Mouse (Mus musculus): Measurements from ENCODE around the gene Clstn2.

The Clstn2 gene

GRCm38 (mm10) chr9:97698071-97698470, 334.9 kb downstream of the Clstn2 start:
- no peaks in the 10 kb centered on the region for H3K27me3 ChIP-seq (ENCODE audit: control insufficient read depth, insufficient read depth, low read length, poor library complexity, severe bottlenecking)
- no peak for DNase-seq (ENCODE audit: low read depth, low spot score)
- no peaks in the 10 kb centered on the region for H3K36me3 ChIP-seq (ENCODE audit: control insufficient read depth, insufficient read depth, low read length, poor library complexity, severe bottlenecking)

- no peaks in the 10 kb centered on the region for H3K27me3 ChIP-seq (ENCODE audit: control insufficient read depth, insufficient read depth, low read length, poor library complexity, severe bottlenecking)
- no peaks in the 10 kb centered on the region for H3K36me3 ChIP-seq (ENCODE audit: control insufficient read depth, insufficient read depth, low read length, poor library complexity, severe bottlenecking)
- DNase-seq (ENCODE audit: low read depth, low spot score): no peak
Measured at GRCm38 (mm10) chr9:97696655-97697235, 336.2 kb downstream of the Clstn2 start.

DNA sequence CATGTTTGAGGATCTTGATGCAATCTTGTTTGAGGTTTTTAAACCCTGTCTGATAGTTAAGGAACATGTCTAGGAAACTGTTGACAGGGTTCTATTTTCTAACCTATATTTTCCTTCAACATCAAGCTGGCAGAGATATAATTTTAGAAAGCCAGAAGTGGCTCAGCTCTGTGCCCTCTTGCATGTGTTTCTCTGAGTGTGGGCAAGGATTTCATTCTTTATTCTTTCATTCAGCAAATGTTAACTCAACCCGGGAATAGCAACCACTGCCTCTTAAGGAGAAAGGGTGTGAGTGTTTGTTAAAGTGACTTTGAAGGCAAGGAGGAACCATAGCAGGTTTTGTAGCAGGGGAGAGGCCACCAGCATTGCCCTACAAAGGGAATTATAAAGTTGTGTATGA, 337.7 kb downstream of the Clstn2 start:
- DNase-seq (ENCODE audit: low read depth, low spot score): no peak
- Histone ChIP-seq H3K36me3 (ENCODE audit: control insufficient read depth, insufficient read depth, low read length, poor library complexity, severe bottlenecking) (no peaks in the 10 kb centered on the region), H3K27me3 (ENCODE audit: control insufficient read depth, insufficient read depth, low read length, poor library complexity, severe bottlenecking) (no peaks in the 10 kb centered on the region)

DNA sequence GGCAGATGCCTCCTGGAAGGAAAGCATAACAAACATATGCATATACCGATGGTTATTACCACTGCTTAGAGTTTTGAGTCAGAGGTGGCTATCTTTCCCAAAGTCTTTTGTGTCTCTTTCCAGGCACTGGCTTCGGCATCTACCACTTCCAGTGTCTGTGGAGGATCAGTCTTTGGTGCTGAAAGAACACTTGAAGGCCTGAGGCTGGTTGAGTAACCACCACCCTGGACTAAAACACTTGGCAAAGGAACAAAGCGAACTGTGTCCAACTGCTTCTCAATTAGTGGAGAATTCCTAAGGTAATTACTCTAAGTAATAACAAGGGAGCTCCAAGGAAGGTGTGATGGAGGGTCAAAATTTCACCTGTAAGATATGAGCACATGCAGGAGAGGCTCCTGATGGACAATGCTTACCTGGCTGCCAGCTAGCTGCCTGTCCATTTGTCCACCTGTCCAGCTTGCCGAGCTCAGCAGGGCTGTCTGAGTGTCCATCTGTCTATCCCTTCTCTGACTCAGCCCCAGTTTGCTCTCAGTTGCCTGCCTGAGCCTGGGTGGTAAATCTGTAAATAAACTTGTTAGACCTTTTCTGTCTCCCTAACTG, 346.1 kb downstream of the Clstn2 start:
- no peak for DNase-seq (ENCODE audit: low read depth, low spot score)
- Histone ChIP-seq H3K27me3 (ENCODE audit: control insufficient read depth, insufficient read depth, low read length, poor library complexity, severe bottlenecking) (no peaks in the 10 kb centered on the region), H3K36me3 (ENCODE audit: control insufficient read depth, insufficient read depth, low read length, poor library complexity, severe bottlenecking) (no peaks in the 10 kb centered on the region)

DNA sequence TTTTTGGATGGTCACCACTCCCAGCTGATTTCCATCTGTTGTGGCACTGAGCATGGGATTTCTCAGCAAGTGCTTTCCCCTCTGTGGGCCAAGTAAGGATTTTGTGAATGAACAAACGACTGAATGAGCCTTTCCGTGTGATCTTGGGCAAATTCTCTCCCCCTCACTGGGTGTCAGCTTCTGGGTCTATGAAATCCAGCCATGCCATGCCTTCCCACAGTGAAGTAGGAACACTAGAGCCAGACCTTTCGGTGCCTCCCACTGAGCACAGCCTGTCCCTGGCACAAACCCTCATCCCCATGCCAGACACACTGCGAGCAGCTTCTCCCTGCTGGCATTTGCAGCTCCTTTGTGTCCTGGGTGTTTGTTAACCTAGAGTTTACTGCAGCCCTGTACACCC, 347.3 kb downstream of the Clstn2 start:
- Histone ChIP-seq H3K36me3 (ENCODE audit: control insufficient read depth, insufficient read depth, low read length, poor library complexity, severe bottlenecking) (no peaks in the 10 kb centered on the region), H3K27me3 (ENCODE audit: control insufficient read depth, insufficient read depth, low read length, poor library complexity, severe bottlenecking) (no peaks in the 10 kb centered on the region)
- no peak for DNase-seq (ENCODE audit: low read depth, low spot score)

DNA sequence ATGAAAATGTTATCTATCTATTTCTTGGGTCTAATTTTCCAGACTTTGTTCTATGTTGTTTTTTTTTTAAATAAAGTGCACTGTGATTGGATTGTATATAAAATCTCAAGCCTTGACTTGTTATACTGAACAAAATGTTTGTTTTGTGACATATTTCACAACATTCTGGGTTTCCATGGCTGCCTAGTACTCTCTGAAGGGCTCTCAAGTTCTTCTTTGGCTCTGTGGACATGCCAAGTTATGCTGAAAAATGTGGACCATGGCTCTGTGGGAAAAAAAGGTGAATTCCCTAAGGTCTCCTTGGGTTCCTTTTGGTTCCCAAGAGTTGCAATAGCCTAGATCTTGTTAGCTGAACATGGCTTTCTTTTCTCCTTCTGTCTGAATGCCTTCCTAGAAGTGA, 353.1 kb downstream of the Clstn2 start:
- Histone ChIP-seq H3K36me3 (ENCODE audit: control insufficient read depth, insufficient read depth, low read length, poor library complexity, severe bottlenecking) (no peaks in the 10 kb centered on the region), H3K27me3 (ENCODE audit: control insufficient read depth, insufficient read depth, low read length, poor library complexity, severe bottlenecking) (no peaks in the 10 kb centered on the region)
- DNase-seq (ENCODE audit: low read depth, low spot score): no peak

DNA sequence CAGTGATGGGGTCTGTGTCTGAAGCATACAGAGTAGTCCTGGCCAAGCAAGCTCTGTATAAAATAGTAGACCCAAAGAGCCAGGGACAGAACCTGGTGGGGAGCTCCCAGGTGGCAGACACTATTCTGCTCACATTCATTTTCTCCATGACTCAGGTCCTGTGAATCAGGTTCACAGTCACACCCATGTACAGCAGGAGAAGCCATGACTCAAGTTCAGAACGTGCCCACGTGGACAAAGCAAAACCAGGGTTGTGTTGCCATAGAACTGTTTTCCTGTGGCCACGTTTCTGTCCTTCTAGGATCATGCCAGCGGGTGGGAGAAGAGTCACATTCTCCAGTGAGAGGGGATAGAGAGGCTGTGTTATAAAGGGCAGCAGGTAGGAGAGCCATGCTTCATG, 353.9 kb downstream of the Clstn2 start:
- Histone ChIP-seq H3K36me3 (ENCODE audit: control insufficient read depth, insufficient read depth, low read length, poor library complexity, severe bottlenecking) (no peaks in the 10 kb centered on the region), H3K27me3 (ENCODE audit: control insufficient read depth, insufficient read depth, low read length, poor library complexity, severe bottlenecking) (no peaks in the 10 kb centered on the region)
- DNase-seq (ENCODE audit: low read depth, low spot score): no peak

- Histone ChIP-seq H3K36me3 (ENCODE audit: control insufficient read depth, insufficient read depth, low read length, poor library complexity, severe bottlenecking) (no peaks in the 10 kb centered on the region), H3K27me3 (ENCODE audit: control insufficient read depth, insufficient read depth, low read length, poor library complexity, severe bottlenecking) (no peaks in the 10 kb centered on the region)
- no peak for DNase-seq (ENCODE audit: low read depth, low spot score)
Measured at GRCm38 (mm10) chr9:97677075-97677474, 355.9 kb downstream of the Clstn2 start.

DNA sequence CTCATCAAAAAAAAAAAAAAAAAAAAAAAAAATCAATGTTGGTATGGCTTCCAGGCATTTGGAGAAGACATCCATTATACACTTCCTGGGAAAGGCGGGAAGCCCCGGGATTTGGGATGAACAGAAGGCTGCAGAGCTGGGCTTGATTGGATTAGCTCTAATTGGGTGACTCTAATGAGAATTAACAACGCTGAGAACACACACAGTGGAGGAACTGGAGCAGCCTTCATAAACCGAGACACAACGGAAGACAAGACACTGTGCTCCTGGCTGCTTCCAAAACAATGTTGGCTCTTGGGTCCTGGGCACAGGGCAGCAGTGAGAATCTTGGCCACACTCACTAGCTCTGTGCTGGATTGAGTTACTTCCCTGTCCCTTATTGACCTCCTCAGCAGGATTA, 360.3 kb downstream of the Clstn2 start:
- H3K27me3 ChIP-seq (ENCODE audit: control insufficient read depth, insufficient read depth, low read length, poor library complexity, severe bottlenecking): no peaks in the 10 kb centered on the region
- no peak for DNase-seq (ENCODE audit: low read depth, low spot score)
- no peaks in the 10 kb centered on the region for H3K36me3 ChIP-seq (ENCODE audit: control insufficient read depth, insufficient read depth, low read length, poor library complexity, severe bottlenecking)

- Histone ChIP-seq H3K27me3 (ENCODE audit: control insufficient read depth, insufficient read depth, low read length, poor library complexity, severe bottlenecking) (no peaks in the 10 kb centered on the region), H3K36me3 (ENCODE audit: control insufficient read depth, insufficient read depth, low read length, poor library complexity, severe bottlenecking) (no peaks in the 10 kb centered on the region)
- no peak for DNase-seq (ENCODE audit: low read depth, low spot score)
Measured at GRCm38 (mm10) chr9:97672224-97672623, 360.8 kb downstream of the Clstn2 start.

- H3K36me3 ChIP-seq (ENCODE audit: control insufficient read depth, insufficient read depth, low read length, poor library complexity, severe bottlenecking): no peaks in the 10 kb centered on the region
- DNase-seq (ENCODE audit: low read depth, low spot score): no peak
- no peaks in the 10 kb centered on the region for H3K27me3 ChIP-seq (ENCODE audit: control insufficient read depth, insufficient read depth, low read length, poor library complexity, severe bottlenecking)
Measured at GRCm38 (mm10) chr9:97670666-97671065, 362.3 kb downstream of the Clstn2 start.

GRCm38 (mm10) chr9:97660989-97661388, 372.0 kb downstream of the Clstn2 start:
- Histone ChIP-seq H3K27me3 (ENCODE audit: control insufficient read depth, insufficient read depth, low read length, poor library complexity, severe bottlenecking) (no peaks in the 10 kb centered on the region), H3K36me3 (ENCODE audit: control insufficient read depth, insufficient read depth, low read length, poor library complexity, severe bottlenecking) (no peaks in the 10 kb centered on the region)
- no peak for DNase-seq (ENCODE audit: low read depth, low spot score)

DNA sequence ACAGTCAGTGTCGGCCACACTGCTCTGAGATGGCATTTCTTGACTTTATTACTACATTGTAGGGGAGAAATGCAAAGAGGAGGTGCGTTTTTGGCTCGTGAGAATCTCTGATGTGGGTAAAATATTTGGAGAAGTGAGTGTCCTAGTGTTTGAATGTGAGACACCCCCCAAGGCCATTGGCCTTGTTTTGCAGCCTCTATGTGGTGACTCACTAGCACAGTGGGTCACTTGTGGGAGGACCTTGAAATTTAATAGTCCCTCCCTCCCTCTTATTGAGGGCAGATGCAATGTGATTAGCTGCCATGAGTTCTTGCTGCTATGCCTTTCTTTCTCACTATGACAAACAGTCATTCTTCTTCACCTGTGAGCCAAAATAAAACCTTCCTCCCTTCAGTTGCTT, 374.2 kb downstream of the Clstn2 start:
- H3K27me3 ChIP-seq (ENCODE audit: control insufficient read depth, insufficient read depth, low read length, poor library complexity, severe bottlenecking): no peaks in the 10 kb centered on the region
- DNase-seq (ENCODE audit: low read depth, low spot score): no peak
- H3K36me3 ChIP-seq (ENCODE audit: control insufficient read depth, insufficient read depth, low read length, poor library complexity, severe bottlenecking): no peaks in the 10 kb centered on the region

DNA sequence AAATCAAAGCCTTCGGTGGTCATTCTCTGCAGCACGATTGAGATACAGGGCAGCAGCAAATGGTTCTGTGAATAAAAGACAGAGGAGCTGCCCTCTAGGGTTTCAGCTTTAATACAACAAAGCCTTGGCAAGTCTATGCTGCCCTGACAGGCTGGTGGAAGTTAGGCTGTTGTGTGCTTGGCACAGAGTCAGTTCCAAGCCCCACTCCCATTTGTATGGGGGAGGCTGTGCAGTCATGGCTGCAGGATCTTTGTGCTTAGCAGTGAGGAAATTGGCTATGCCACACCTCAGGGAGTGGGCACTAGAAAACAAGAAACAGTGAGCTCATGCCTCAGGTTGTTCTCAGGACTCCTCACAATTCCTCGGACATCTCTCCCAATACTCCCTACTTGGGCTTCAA, 384.6 kb downstream of the Clstn2 start:
- DNase-seq (ENCODE audit: low read depth, low spot score): no peak
- Histone ChIP-seq H3K27me3 (ENCODE audit: control insufficient read depth, insufficient read depth, low read length, poor library complexity, severe bottlenecking) (no peaks in the 10 kb centered on the region), H3K36me3 (ENCODE audit: control insufficient read depth, insufficient read depth, low read length, poor library complexity, severe bottlenecking) (no peaks in the 10 kb centered on the region)

- DNase-seq (ENCODE audit: low read depth, low spot score): no peak
- Histone ChIP-seq H3K27me3 (ENCODE audit: control insufficient read depth, insufficient read depth, low read length, poor library complexity, severe bottlenecking) (no peaks in the 10 kb centered on the region), H3K36me3 (ENCODE audit: control insufficient read depth, insufficient read depth, low read length, poor library complexity, severe bottlenecking) (no peaks in the 10 kb centered on the region)
Measured at GRCm38 (mm10) chr9:97645746-97646145, 387.2 kb downstream of the Clstn2 start.

GRCm38 (mm10) chr9:97642396-97642795, 390.6 kb downstream of the Clstn2 start:
- H3K27me3 ChIP-seq (ENCODE audit: control insufficient read depth, insufficient read depth, low read length, poor library complexity, severe bottlenecking): no peaks in the 10 kb centered on the region
- no peaks in the 10 kb centered on the region for H3K36me3 ChIP-seq (ENCODE audit: control insufficient read depth, insufficient read depth, low read length, poor library complexity, severe bottlenecking)
- no peak for DNase-seq (ENCODE audit: low read depth, low spot score)
